In the genomic region with DNA sequence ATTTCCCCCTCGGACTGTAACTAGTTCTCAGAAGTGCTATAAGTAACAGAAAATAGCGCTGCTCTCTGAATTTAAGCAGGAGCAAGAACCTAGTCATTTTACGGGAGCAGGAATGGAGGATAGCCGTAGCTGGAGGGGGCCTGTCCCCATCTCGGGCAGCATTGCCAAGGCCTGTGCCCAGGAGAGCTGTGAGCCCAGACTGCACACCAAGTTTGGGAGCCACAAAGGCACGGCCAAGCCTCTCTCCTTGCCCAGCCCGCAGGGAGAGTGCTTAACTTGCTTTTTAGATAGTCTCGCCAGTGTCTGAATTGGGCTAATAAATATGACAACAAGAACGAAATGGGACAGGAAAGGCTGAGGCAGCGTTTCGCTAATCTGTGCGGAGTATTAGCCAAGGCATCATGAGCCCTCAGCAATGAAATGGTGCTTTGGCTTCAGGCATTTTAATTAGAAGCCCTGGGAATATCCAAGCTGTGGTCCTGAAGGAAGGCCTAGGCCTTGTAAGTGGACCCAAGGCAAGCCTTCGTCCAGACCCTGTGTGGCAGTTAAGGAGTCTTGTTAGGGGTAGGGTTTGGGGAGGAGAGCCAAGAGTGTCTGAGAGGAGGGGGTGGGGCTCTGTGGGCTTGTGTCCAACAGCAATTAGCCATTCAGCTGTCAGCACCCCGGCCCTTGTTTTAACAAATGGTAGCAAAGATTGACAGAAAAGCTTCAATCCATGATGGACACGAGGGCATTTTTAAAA, we compare ENCODE assay signal across 17 mouse cellular contexts. TPM values are rescaled to one million over a fixed set of nuclear protein-coding genes. Genes with fewer than 3 reads are reported as not detected.
DNase-seq lines count a peak whose midpoint lies in the region; ATAC-seq lines count a peak whose summit lies in the region.
"Had no signal": no experiment of that assay in that cellular context is flagged by ENCODE, and none has a peak within 500 bp of the region (broad histone marks: within the 10 kb centered on the region; RNA-seq: fewer than 3 reads in every experiment).

No protein-coding gene starts in this region.

- no peak overlapping the region; the same call in 1 of the 2 replicates for H3K4me2 ChIP-seq in forebrain, embryonic 15.5 days (replicated peaks)
- H3K4me2 ChIP-seq in hindbrain, embryonic 16.5 days (ENCODE audit: low read length) = no peak overlapping the region
- no peak overlapping the region for H3K4me2 ChIP-seq in midbrain, embryonic 16.5 days (ENCODE audit: low read length)
- H3K4me2 ChIP-seq: embryonic facial prominence, embryonic 15.5 days had no signal

- no peak overlapping the region for H3K9ac ChIP-seq in forebrain, embryonic 15.5 days (replicated peaks)
- no peak overlapping the region for H3K9ac ChIP-seq in hindbrain, embryonic 16.5 days (ENCODE audit: low read depth, low read length)
- H3K9ac ChIP-seq in midbrain, embryonic 16.5 days (ENCODE audit: low read depth, low read length) = no peak overlapping the region
- H3K9ac ChIP-seq: embryonic facial prominence, embryonic 15.5 days had no signal

- DNase-seq in kidney, postnatal 4 days = peak; percentile 23 to 30
- no peak for DNase-seq in kidney, adult 8-10 months
- DNase-seq in B cell, adult 2 months = no peak
- no peak for DNase-seq in liver
- DNase-seq: adrenal gland, postnatal 10 days; heart, postnatal 36 days; kidney, adult 18-20 months; lung, adult 2 months; right cerebral cortex, postnatal 25 days; thymus, postnatal 25 days had no signal

- peak; percentile 93 for ATAC-seq in forebrain, embryonic 15.5 days (replicated peaks)
- ATAC-seq in hindbrain, embryonic 16.5 days = peak; percentile 69
- peak; percentile 57 for ATAC-seq in midbrain, embryonic 16.5 days
- ATAC-seq: Patski had no signal

- no peaks in the 10 kb centered on the region for H3K36me3 ChIP-seq in forebrain, embryonic 15.5 days
- no peaks in the 10 kb centered on the region for H3K36me3 ChIP-seq in hindbrain, embryonic 16.5 days (ENCODE audit: control insufficient read depth, insufficient read depth, low read length)
- no peaks in the 10 kb centered on the region for H3K36me3 ChIP-seq in midbrain, embryonic 16.5 days (ENCODE audit: control insufficient read depth, insufficient read depth, low read length)
- H3K36me3 ChIP-seq: embryonic facial prominence, embryonic 15.5 days had no signal

- H3K4me3 ChIP-seq in forebrain, embryonic 15.5 days = no peak overlapping the region
- no peak overlapping the region for H3K4me3 ChIP-seq in hindbrain, embryonic 16.5 days (ENCODE audit: low read length)
- no peak overlapping the region for H3K4me3 ChIP-seq in midbrain, embryonic 16.5 days (ENCODE audit: low read depth, low read length)
- H3K4me3 ChIP-seq: embryonic facial prominence, embryonic 15.5 days; layer of hippocampus, adult 2 months had no signal

- peak overlapping the region; percentile 87 for H3K27ac ChIP-seq in forebrain, embryonic 15.5 days (replicated peaks)
- 0 out of 2 replicates have a peak overlapping the region, but pooled peaks have one; percentile 7 for H3K27ac ChIP-seq in hindbrain, embryonic 16.5 days (ENCODE audit: low read depth, low read length)
- H3K27ac ChIP-seq in midbrain, embryonic 16.5 days (ENCODE audit: low read length) = no peak overlapping the region
- H3K27ac ChIP-seq: embryonic facial prominence, embryonic 15.5 days; layer of hippocampus, adult 2 months had no signal

- peaks cover 20% of the 10 kb centered on the region for H3K4me1 ChIP-seq in forebrain, embryonic 15.5 days
- no peaks in the 10 kb centered on the region; the same call in 1 of the 2 replicates for H3K4me1 ChIP-seq in hindbrain, embryonic 16.5 days (ENCODE audit: control insufficient read depth, insufficient read depth, low read depth, low read length)
- peaks cover 6% of the 10 kb centered on the region; the same call in 1 of the 2 replicates for H3K4me1 ChIP-seq in midbrain, embryonic 16.5 days (ENCODE audit: control insufficient read depth, insufficient read depth, low read length)
- H3K4me1 ChIP-seq: embryonic facial prominence, embryonic 15.5 days had no signal

- WGBS in forebrain, embryonic 15.5 days = 30% methylated on average over 15 of the region's 15 CpGs
- WGBS in hindbrain, embryonic 16.5 days = 53% methylated on average over 15 of the region's 15 CpGs
- 56% methylated on average over 15 of the region's 15 CpGs for WGBS in midbrain, embryonic 16.5 days

- H3K9me3 ChIP-seq in forebrain, embryonic 15.5 days = no peaks in the 10 kb centered on the region
- no peaks in the 10 kb centered on the region for H3K9me3 ChIP-seq in hindbrain, embryonic 16.5 days (ENCODE audit: control insufficient read depth, low read length)
- H3K9me3 ChIP-seq in midbrain, embryonic 16.5 days (replicated peaks; ENCODE audit: control insufficient read depth, low read length, poor library complexity, severe bottlenecking) = no peaks in the 10 kb centered on the region
- H3K9me3 ChIP-seq: embryonic facial prominence, embryonic 15.5 days had no signal

- H3K27me3 ChIP-seq in forebrain, embryonic 15.5 days = no peaks in the 10 kb centered on the region
- no peaks in the 10 kb centered on the region for H3K27me3 ChIP-seq in hindbrain, embryonic 16.5 days (replicated peaks; ENCODE audit: control insufficient read depth, insufficient read depth, low read length)
- H3K27me3 ChIP-seq in midbrain, embryonic 16.5 days (ENCODE audit: control insufficient read depth, insufficient read depth, low read depth, low read length) = no peaks in the 10 kb centered on the region
- H3K27me3 ChIP-seq: CH12.LX; embryonic facial prominence, embryonic 15.5 days had no signal

RNA-seq across cellular contexts. Expression of gene Scml4, which starts 12.3 kb away (rescaled TPM):
- polyA plus RNA-seq in forebrain, embryonic 15.5 days (2015; fragmentation: Nextera tagmentation; extraction: Ambion mirVana) = 9.2 and 9.6 TPM in 2 replicates
- 9.1 and 11.6 TPM in 2 replicates for polyA plus RNA-seq in hindbrain, embryonic 16.5 days (2015; fragmentation: Nextera tagmentation; extraction: Ambion mirVana)
- 19.5 and 22.0 TPM in 2 replicates for polyA plus RNA-seq in midbrain, embryonic 16.5 days (2015; fragmentation: Nextera tagmentation; extraction: Ambion mirVana)

Comparison
In these comparisons a context has a peak if more than half of its experiments do, and no peak if none do; other contexts are left out.
1. DNase-seq: peak in kidney, postnatal 4 days (2 of 2); none in kidney, adult 8-10 months (0 of 2), B cell, adult 2 months (0 of 2) and liver (single experiment).
2. Peak in every context shown above with its lines, with median percentiles within 50 percentile points of each other: ATAC-seq.